Mouse (Mus musculus): ENCODE data around the gene Ing1. TPM values are rescaled to one million over a fixed set of nuclear protein-coding genes. Genes with fewer than 3 reads are reported as not detected.

The Ing1 gene
- polyA plus RNA-seq, 1 experiment from 2014 or later: 56.9 TPM

GRCm38 (mm10) chr8:11602006-11602680 lies 46.8 kb downstream of the Ing1 start:
- no peak overlapping the region for H3K27ac ChIP-seq (replicated peaks)
- WGBS: 36% methylated on average over 14 of the region's 14 CpGs
- peak; percentile 19; the same call in 1 of the 2 replicates for ATAC-seq (ENCODE audit: low read depth)

GRCm38 (mm10) chr8:11608848-11609247 lies 53.5 kb downstream of the Ing1 start:
- Histone ChIP-seq H3K27ac (replicated peaks) (no peak overlapping the region), H3K9me3 (no peaks in the 10 kb centered on the region), H3K4me2 (no peak overlapping the region), H3K4me1 (replicated peaks) (no peaks in the 10 kb centered on the region), H3K4me3 (no peak overlapping the region), H3K36me3 (peaks cover 77% of the 10 kb centered on the region), H3K27me3 (no peaks in the 10 kb centered on the region), H3K9ac (no peak overlapping the region)
- ATAC-seq (ENCODE audit: low read depth): no peak
- 97% methylated on average over 9 of the region's 9 CpGs for WGBS

More at GRCm38 (mm10) chr8:11602006-11602680, 46.8 kb downstream of the Ing1 start:
- Histone ChIP-seq H3K9me3 (no peaks in the 10 kb centered on the region), H3K4me1 (replicated peaks) (peaks cover 4% of the 10 kb centered on the region; the same call in 1 of the 2 replicates), H3K4me3 (no peak overlapping the region), H3K27me3 (no peaks in the 10 kb centered on the region), H3K4me2 (no peak overlapping the region), H3K9ac (no peak overlapping the region), H3K36me3 (peaks cover 16% of the 10 kb centered on the region)

Other genes with a start within 250 kb of the Ing1 start
- 47.5 and 52.5 TPM in 2 replicates for gene Col4a2, start 242.8 kb upstream of the Ing1 start, polyA plus RNA-seq (2015; fragmentation: Nextera tagmentation; extraction: Ambion mirVana)
- gene Col4a1, start 242.7 kb upstream of the Ing1 start, polyA plus RNA-seq (2015; fragmentation: Nextera tagmentation; extraction: Ambion mirVana): 101 and 108 TPM in 2 replicates
- 1.4 and 1.5 TPM in 2 replicates for gene Rab20, start 76.9 kb upstream of the Ing1 start, polyA plus RNA-seq (2015; fragmentation: Nextera tagmentation; extraction: Ambion mirVana)
- gene Naxd, start 58.1 kb upstream of the Ing1 start, polyA plus RNA-seq (2015; fragmentation: Nextera tagmentation; extraction: Ambion mirVana): 148 and 150 TPM in 2 replicates
- gene Cars2, start 4.8 kb upstream of the Ing1 start, polyA plus RNA-seq (2015; fragmentation: Nextera tagmentation; extraction: Ambion mirVana): 25.1 and 25.4 TPM in 2 replicates
- gene Ankrd10, start 80.2 kb downstream of the Ing1 start, polyA plus RNA-seq (2015; fragmentation: Nextera tagmentation; extraction: Ambion mirVana): 79.2 and 81.6 TPM in 2 replicates
- not detected in 2 replicates for gene 1700016D06Rik, start 145.5 kb downstream of the Ing1 start, polyA plus RNA-seq (2015; fragmentation: Nextera tagmentation; extraction: Ambion mirVana)
- 60.7 and 61.6 TPM in 2 replicates for gene Arhgef7, start 172.2 kb downstream of the Ing1 start, polyA plus RNA-seq (2015; fragmentation: Nextera tagmentation; extraction: Ambion mirVana)